Mouse (Mus musculus) neural tube, embryonic 15.5 days (tissue): ENCODE measurements around the gene Pdlim1. TPM values are rescaled to one million over a fixed set of nuclear protein-coding genes. Genes with fewer than 3 reads are reported as not detected.
"Not testable (repeated sequence)": the region's sequence is repeated elsewhere in the genome, so short reads cannot be mapped to it uniquely, and the experiment has no call there.

Experiments
- ATAC-seq: fragments of 200-750 bp; cut with Nextera tagmentation; 2 replicates; pipeline ENCODE4 v1.8.0; 2017; ENCODE audit warnings: mild to moderate bottlenecking, moderate TSS enrichment, moderate library complexity; ENCODE audit not compliant: low FRiP score
- H3K27ac ChIP-seq: fragments of 300-500 bp; sonication (generic); replicated peaks from 2 replicates; pipeline ENCODE4 v1.5.1; 2015; ENCODE audit warnings: mild to moderate bottlenecking, inconsistent platforms
- H3K27me3 ChIP-seq: fragments of 300-500 bp; sonication (generic); replicated peaks from 2 replicates; pipeline ENCODE4 v1.6.1; 2015; ENCODE audit warnings: inconsistent platforms
- H3K36me3 ChIP-seq: fragments of 300-500 bp; sonication (generic); 2 replicates; pipeline ENCODE4 v1.6.1; 2015; ENCODE audit warnings: inconsistent platforms
- H3K4me1 ChIP-seq: fragments of 300-500 bp; sonication (generic); 2 replicates; pipeline ENCODE4 v1.6.1; 2015; ENCODE audit warnings: inconsistent platforms
- H3K4me2 ChIP-seq: fragments of 300-500 bp; sonication (generic); 2 replicates; pipeline ENCODE4 v1.6.1; 2015; ENCODE audit warnings: inconsistent platforms, mild to moderate bottlenecking, moderate library complexity
- H3K4me3 ChIP-seq: fragments of 300-500 bp; sonication (generic); replicated peaks from 2 replicates; pipeline ENCODE4 v1.5.1; 2015; ENCODE audit warnings: mild to moderate bottlenecking, inconsistent platforms
- H3K9ac ChIP-seq: fragments of 300-500 bp; sonication (generic); replicated peaks from 2 replicates; pipeline ENCODE4 v1.6.1; 2015; ENCODE audit warnings: mild to moderate bottlenecking, inconsistent platforms
- H3K9me3 ChIP-seq: fragments of 300-500 bp; sonication (generic); replicated peaks from 2 replicates; pipeline ENCODE4 v1.6.1; 2016; ENCODE audit warnings: inconsistent platforms
- WGBS: fragments of 180-500 bp; shearing (Covaris S2); methylation state at CpG from one replicate; pipeline ENCODE4 v1.1.7; 2015; ENCODE audit warnings: mixed read lengths; 5-methylcytosine and 5-hydroxymethylcytosine counted together
- polyA plus RNA-seq: library from polyadenylated mRNA; unstranded; fragments of >200 nt; fragmentation: Nextera tagmentation; extraction: Ambion mirVana; gene quantifications from 2 replicates; pipeline ENCODE4 v1.2.1, GENCODE M21; 2015

The Pdlim1 gene
- polyA plus RNA-seq, 1 experiment from 2014 or later = 12.8 TPM

DNA sequence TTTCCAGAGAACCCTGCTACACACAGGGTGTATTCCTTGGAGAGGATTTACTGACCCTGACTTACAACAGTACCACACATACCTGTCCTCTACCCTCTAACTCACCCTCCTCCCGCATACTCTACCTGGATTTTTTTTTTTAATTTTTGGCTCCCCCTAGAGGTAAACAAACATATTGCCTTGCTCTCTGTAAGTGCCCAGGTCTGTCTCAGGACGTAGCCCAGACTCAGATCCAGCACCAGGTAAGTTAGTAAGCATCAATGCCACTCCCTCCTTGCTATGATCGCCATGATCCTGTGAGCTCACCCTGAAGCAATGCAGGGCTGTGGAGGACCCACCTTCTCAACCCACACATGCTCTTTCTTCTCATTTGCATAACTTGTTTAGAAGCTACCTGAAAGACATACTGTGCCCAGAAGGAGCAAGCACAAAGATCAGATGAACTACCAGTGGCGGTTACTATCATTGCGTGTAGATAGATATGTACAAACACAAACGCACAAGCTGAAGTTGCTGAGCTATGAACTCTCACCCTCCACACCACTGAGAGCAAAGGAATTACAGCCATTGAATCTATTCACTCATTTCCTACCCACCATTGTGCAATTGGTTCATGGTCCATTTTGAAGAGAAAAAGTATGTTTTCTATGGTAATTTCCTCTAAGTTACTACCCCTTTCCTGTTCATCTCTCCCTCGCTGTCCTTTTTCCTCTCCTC, 39.7 kb downstream of the Pdlim1 start:
- no peak overlapping the region for H3K4me2 ChIP-seq
- no peaks in the 10 kb centered on the region for H3K27me3 ChIP-seq
- H3K4me1 ChIP-seq = no peaks in the 10 kb centered on the region
- WGBS = 73% methylated on average over 7 of the region's 7 CpGs
- no peak overlapping the region for H3K4me3 ChIP-seq
- H3K9ac ChIP-seq = no peak overlapping the region
- no peaks in the 10 kb centered on the region for H3K9me3 ChIP-seq
- no peak overlapping the region for H3K27ac ChIP-seq
- ATAC-seq = no peak
- no peaks in the 10 kb centered on the region for H3K36me3 ChIP-seq

GRCm38 (mm10) chr19:40231074-40231738, 40.4 kb downstream of the Pdlim1 start:
- no peak for ATAC-seq
- Histone ChIP-seq H3K27me3 (no peaks in the 10 kb centered on the region), H3K9me3 (no peaks in the 10 kb centered on the region), H3K4me3 (no peak overlapping the region), H3K36me3 (no peaks in the 10 kb centered on the region), H3K4me1 (no peaks in the 10 kb centered on the region), H3K27ac (no peak overlapping the region), H3K4me2 (no peak overlapping the region), H3K9ac (no peak overlapping the region)
- WGBS = 91% methylated on average over 13 of the region's 13 CpGs

DNA sequence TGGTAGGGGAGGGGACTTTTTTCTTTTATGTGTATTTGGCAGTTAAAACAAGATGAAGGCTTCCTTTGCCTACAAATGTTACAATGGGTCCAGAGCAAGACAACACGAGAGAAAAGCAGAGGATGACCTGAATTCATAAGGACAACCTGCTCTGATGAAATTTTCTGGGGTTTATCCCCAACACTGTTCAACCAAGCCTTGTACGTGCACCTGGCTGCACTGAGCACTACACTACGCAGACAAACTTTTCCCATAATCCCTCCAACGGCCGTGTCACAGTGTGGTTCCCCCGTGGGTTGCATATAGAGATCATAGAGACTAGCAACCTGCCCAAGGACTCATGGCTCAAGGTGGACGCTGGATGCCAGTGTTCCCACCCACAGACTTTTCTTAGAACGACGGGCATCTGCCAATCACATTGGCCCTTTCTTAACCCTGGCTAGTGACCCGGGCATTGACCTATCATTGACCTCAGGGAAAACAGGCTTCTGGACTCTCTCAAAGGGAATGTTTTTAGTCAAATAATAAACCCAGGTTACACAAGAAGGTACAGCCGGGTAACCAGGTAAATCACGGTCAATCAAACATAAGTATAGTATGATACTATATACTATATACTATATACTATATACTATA, 45.0 kb downstream of the Pdlim1 start:
- Histone ChIP-seq H3K9me3 (no peaks in the 10 kb centered on the region), H3K4me3 (no peak overlapping the region), H3K27me3 (no peaks in the 10 kb centered on the region), H3K4me2 (no peak overlapping the region), H3K9ac (no peak overlapping the region), H3K4me1 (no peaks in the 10 kb centered on the region), H3K27ac (no peak overlapping the region), H3K36me3 (no peaks in the 10 kb centered on the region)
- ATAC-seq = no peak
- WGBS = 91% methylated on average over 12 of the region's 12 CpGs

- Histone ChIP-seq H3K9me3 (no peaks in the 10 kb centered on the region), H3K36me3 (no peaks in the 10 kb centered on the region), H3K4me3 (no peak overlapping the region), H3K9ac (no peak overlapping the region), H3K27me3 (no peaks in the 10 kb centered on the region), H3K27ac (no peak overlapping the region), H3K4me2 (no peak overlapping the region), H3K4me1 (no peaks in the 10 kb centered on the region)
- 72% methylated on average over 5 of the region's 5 CpGs for WGBS
- no peak for ATAC-seq
These were observed 45.9 kb downstream of the Pdlim1 start for GRCm38 (mm10) chr19:40225761-40226110.

DNA sequence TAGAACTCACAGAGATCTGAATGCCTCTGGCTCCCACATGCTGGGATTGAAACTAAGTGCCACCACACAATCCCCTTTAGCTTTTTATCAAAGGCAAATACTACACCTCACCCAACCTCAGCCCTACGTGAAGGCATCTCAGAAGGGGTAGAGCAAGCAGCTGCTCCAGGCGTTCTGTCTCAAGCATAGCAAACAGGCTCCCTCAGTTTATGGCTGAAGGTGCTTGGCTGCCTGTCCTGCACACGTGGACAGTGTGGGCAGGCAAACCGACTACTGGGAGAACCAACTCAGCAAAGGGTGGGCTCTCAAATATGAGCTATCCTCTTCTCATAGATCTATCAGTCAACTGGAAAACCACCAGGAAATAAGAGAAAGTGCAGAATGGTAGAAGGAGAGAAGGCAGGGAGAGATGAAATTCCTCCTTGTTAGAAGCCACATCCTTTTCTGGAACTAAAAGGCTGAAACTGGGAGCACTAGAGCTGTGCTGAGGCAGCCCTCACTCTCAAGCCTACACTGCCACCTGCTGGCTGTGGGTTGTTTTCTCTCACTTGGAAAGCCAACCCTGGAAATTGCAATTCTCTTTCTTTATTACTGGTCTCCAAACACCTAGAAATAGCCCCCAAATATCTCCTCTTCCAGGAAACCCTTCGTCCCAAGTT, 46.4 kb downstream of the Pdlim1 start:
- Histone ChIP-seq H3K27me3 (no peaks in the 10 kb centered on the region), H3K4me3 (no peak overlapping the region), H3K27ac (no peak overlapping the region), H3K4me2 (no peak overlapping the region), H3K9me3 (no peaks in the 10 kb centered on the region), H3K9ac (no peak overlapping the region), H3K36me3 (no peaks in the 10 kb centered on the region), H3K4me1 (no peaks in the 10 kb centered on the region)
- WGBS = 70% methylated on average over 5 of the region's 5 CpGs
- ATAC-seq = peak; percentile 88

- not testable (repeated sequence) for H3K27ac ChIP-seq, H3K36me3 ChIP-seq, H3K9me3 ChIP-seq, H3K4me2 ChIP-seq, H3K9ac ChIP-seq, ATAC-seq, H3K27me3 ChIP-seq, H3K4me3 ChIP-seq, H3K4me1 ChIP-seq
- 93% methylated on average over 9 of the region's 9 CpGs for WGBS
These were observed 49.3 kb downstream of the Pdlim1 start for GRCm38 (mm10) chr19:40222307-40222706.

GRCm38 (mm10) chr19:40220878-40221277, 50.8 kb downstream of the Pdlim1 start:
- H3K4me2 ChIP-seq = no peak overlapping the region
- no peak overlapping the region for H3K27ac ChIP-seq
- H3K4me3 ChIP-seq = no peak overlapping the region
- H3K36me3 ChIP-seq = no peaks in the 10 kb centered on the region
- H3K27me3 ChIP-seq = no peaks in the 10 kb centered on the region
- H3K4me1 ChIP-seq = no peaks in the 10 kb centered on the region
- no peak overlapping the region for H3K9ac ChIP-seq
- no peaks in the 10 kb centered on the region for H3K9me3 ChIP-seq
- WGBS = 79% methylated on average over 5 of the region's 5 CpGs
- no peak for ATAC-seq

GRCm38 (mm10) chr19:40202947-40203346, 68.7 kb downstream of the Pdlim1 start:
- H3K36me3 ChIP-seq, ATAC-seq, H3K4me2 ChIP-seq, H3K9ac ChIP-seq, H3K4me3 ChIP-seq, H3K9me3 ChIP-seq, H3K27ac ChIP-seq, H3K4me1 ChIP-seq, H3K27me3 ChIP-seq: not testable (repeated sequence)
- WGBS = 49% methylated on average over 4 of the region's 4 CpGs

GRCm38 (mm10) chr19:40190596-40190995, 81.0 kb downstream of the Pdlim1 start:
- H3K9ac ChIP-seq = no peak overlapping the region
- no peaks in the 10 kb centered on the region for H3K9me3 ChIP-seq
- 95% methylated on average over 10 of the region's 10 CpGs for WGBS
- no peak overlapping the region for H3K4me3 ChIP-seq
- H3K27ac ChIP-seq = no peak overlapping the region
- H3K4me2 ChIP-seq = no peak overlapping the region
- no peaks in the 10 kb centered on the region for H3K27me3 ChIP-seq
- no peaks in the 10 kb centered on the region for H3K4me1 ChIP-seq
- ATAC-seq = no peak
- H3K36me3 ChIP-seq = no peaks in the 10 kb centered on the region

- no peak within 1 kb of the TSS for H3K9ac ChIP-seq
These were observed 84.5 kb downstream of the Pdlim1 start, which contains the start of gene Cyp2c70 for GRCm38 (mm10) chr19:40187160-40187559. Cyp2c70 (minus strand) TSS chr19:40187333.

GRCm38 (mm10) chr19:40183600-40183999, 88.0 kb downstream of the Pdlim1 start:
- H3K4me3 ChIP-seq = no peak overlapping the region
- WGBS = 98% methylated on average over 5 of the region's 5 CpGs
- H3K9me3 ChIP-seq = no peaks in the 10 kb centered on the region
- no peak overlapping the region for H3K4me2 ChIP-seq
- H3K27ac ChIP-seq = no peak overlapping the region
- no peaks in the 10 kb centered on the region for H3K4me1 ChIP-seq
- no peak for ATAC-seq
- H3K9ac ChIP-seq = no peak overlapping the region
- no peaks in the 10 kb centered on the region for H3K36me3 ChIP-seq
- H3K27me3 ChIP-seq = no peaks in the 10 kb centered on the region

More at GRCm38 (mm10) chr19:40187160-40187559, 84.5 kb downstream of the Pdlim1 start, which contains the start of gene Cyp2c70:
- Histone ChIP-seq H3K27ac (no peak within 1 kb of the TSS), H3K4me2 (no peak within 1 kb of the TSS), H3K27me3 (no peaks in the 10 kb centered on the region), H3K9me3 (no peaks in the 10 kb centered on the region), H3K4me3 (no peak within 1 kb of the TSS), H3K36me3 (no peaks in the 10 kb centered on the region), H3K4me1 (no peaks in the 10 kb centered on the region)
- ATAC-seq = no peak
- 84% methylated on average over 5 of the region's 5 CpGs for WGBS
